Mouse (Mus musculus) intestine, postnatal 0 days (tissue): ENCODE results near the gene Gga2. TPM values are rescaled to one million over a fixed set of nuclear protein-coding genes. Genes with fewer than 3 reads are reported as not detected.

Experiments used
- ATAC-seq: fragments of 200-750 bp; cut with Nextera tagmentation; 2 replicates; pipeline ENCODE4 v1.8.0; 2017; ENCODE audit warnings: mild to moderate bottlenecking, moderate TSS enrichment, moderate library complexity
- H3K27ac ChIP-seq: fragments of 300-500 bp; sonication (generic); 2 replicates; pipeline ENCODE4 v1.5.1; 2014; ENCODE audit warnings: mild to moderate bottlenecking, low read depth, low read length, moderate library complexity
- H3K27me3 ChIP-seq: fragments of 300-500 bp; sonication (generic); replicated peaks from 2 replicates; pipeline ENCODE4 v1.6.1; 2014; ENCODE audit warnings: low read length, mixed read lengths; ENCODE audit not compliant: control insufficient read depth, insufficient read depth
- H3K36me3 ChIP-seq: fragments of 300-500 bp; sonication (generic); 2 replicates; pipeline ENCODE4 v1.6.1; 2014; ENCODE audit warnings: mild to moderate bottlenecking, moderate library complexity; ENCODE audit not compliant: control insufficient read depth, insufficient read depth
- H3K4me1 ChIP-seq: fragments of 300-500 bp; sonication (generic); replicated peaks from 2 replicates; pipeline ENCODE4 v1.6.1; 2014; ENCODE audit warnings: antibody characterized with exemption, low read length, mixed read lengths; ENCODE audit not compliant: control insufficient read depth, insufficient read depth
- H3K4me2 ChIP-seq: fragments of 300-500 bp; sonication (generic); replicated peaks from 2 replicates; pipeline ENCODE4 v1.6.1; 2014; ENCODE audit warnings: low read depth, mild to moderate bottlenecking, moderate library complexity
- H3K4me3 ChIP-seq: fragments of 300-500 bp; sonication (generic); 2 replicates; pipeline ENCODE4 v1.5.1; 2014; ENCODE audit warnings: low read depth, low read length
- H3K9ac ChIP-seq: fragments of 300-500 bp; sonication (generic); 2 replicates; pipeline ENCODE4 v1.6.1; 2014; ENCODE audit warnings: mild to moderate bottlenecking, low read depth, low read length
- H3K9me3 ChIP-seq: fragments of 300-500 bp; sonication (generic); 2 replicates; pipeline ENCODE4 v1.6.1; 2016; ENCODE audit warnings: mixed run types; ENCODE audit not compliant: control insufficient read depth
- CTCF ChIP-seq: sonication (generic); IDR thresholded peaks from 2 replicates; pipeline ENCODE4 v1.5.1; 2016; ENCODE audit warnings: low read depth, mild to moderate bottlenecking, control low read depth, antibody characterized with exemption, moderate library complexity
- WGBS: fragments of 180-500 bp; shearing (Covaris S2); extraction: QIAGEN DNeasy Blood & Tissue Kit; methylation state at CpG from one replicate; pipeline ENCODE4 v1.1.7; 2014; 5-methylcytosine and 5-hydroxymethylcytosine counted together
- polyA plus RNA-seq: library from polyadenylated mRNA; unstranded; fragments of >200 nt; fragmentation: Nextera tagmentation; extraction: Ambion mirVana; gene quantifications from 2 replicates; pipeline ENCODE4 v1.2.1, GENCODE M21; 2015

The Gga2 gene
- polyA plus RNA-seq, 1 experiment from 2014 or later: 59.9 TPM

GRCm38 (mm10) chr7:122015734-122016133 lies 5.3 kb downstream of the Gga2 start:
- 30% methylated on average over 10 of the region's 10 CpGs for WGBS
- no peak overlapping the region for H3K9ac ChIP-seq

GRCm38 (mm10) chr7:122015105-122015504 lies 5.9 kb downstream of the Gga2 start:
- peak; percentile 62 for TF ChIP-seq CTCF
- H3K27me3 ChIP-seq: no peaks in the 10 kb centered on the region
- no peaks in the 10 kb centered on the region for H3K9me3 ChIP-seq
- 18% methylated on average over 8 of the region's 8 CpGs for WGBS
- peak overlapping the region; percentile 79 for H3K27ac ChIP-seq
- peak; percentile 68 for ATAC-seq
- H3K4me1 ChIP-seq: no peaks in the 10 kb centered on the region
- peak overlapping the region; percentile 44 for H3K4me2 ChIP-seq
- H3K4me3 ChIP-seq: no peak overlapping the region
- H3K36me3 ChIP-seq: peaks cover 17% of the 10 kb centered on the region; the same call in 1 of the 2 replicates
- H3K9ac ChIP-seq: peak overlapping the region; percentile 7; the same call in 1 of the 2 replicates

More at GRCm38 (mm10) chr7:122015734-122016133, 5.3 kb downstream of the Gga2 start:
- Histone ChIP-seq H3K36me3 (0 out of 2 replicates have a peak, but pooled peaks cover 11% of the 10 kb centered on the region), H3K9me3 (no peaks in the 10 kb centered on the region), H3K4me1 (no peaks in the 10 kb centered on the region), H3K27ac (peak overlapping the region; percentile 79), H3K4me3 (no peak overlapping the region), H3K4me2 (peak overlapping the region; percentile 44; the same call in 1 of the 2 replicates), H3K27me3 (no peaks in the 10 kb centered on the region)
- no peak for ATAC-seq
- no peak for TF ChIP-seq CTCF

GRCm38 (mm10) chr7:122012949-122013348 lies 8.1 kb downstream of the Gga2 start:
- WGBS: 47% methylated on average over 10 of the region's 10 CpGs
- Histone ChIP-seq H3K36me3 (peaks cover 33% of the 10 kb centered on the region), H3K27me3 (no peaks in the 10 kb centered on the region), H3K9ac (no peak overlapping the region), H3K9me3 (no peaks in the 10 kb centered on the region), H3K4me3 (no peak overlapping the region), H3K4me1 (no peaks in the 10 kb centered on the region), H3K4me2 (no peak overlapping the region), H3K27ac (no peak overlapping the region)
- peak; percentile 41 for ATAC-seq
- TF ChIP-seq CTCF: no peak

GRCm38 (mm10) chr7:122012370-122012769 lies 8.7 kb downstream of the Gga2 start:
- Histone ChIP-seq H3K4me2 (no peak overlapping the region), H3K4me1 (no peaks in the 10 kb centered on the region), H3K9ac (no peak overlapping the region), H3K36me3 (peaks cover 39% of the 10 kb centered on the region), H3K27me3 (no peaks in the 10 kb centered on the region), H3K4me3 (no peak overlapping the region), H3K9me3 (no peaks in the 10 kb centered on the region), H3K27ac (peak overlapping the region; percentile 57)
- TF ChIP-seq CTCF: no peak
- WGBS: 93% methylated on average over 4 of the region's 4 CpGs
- no peak for ATAC-seq

- WGBS: 82% methylated on average over 8 of the region's 8 CpGs
- H3K4me3 ChIP-seq: no peak overlapping the region
- ATAC-seq: no peak
- no peaks in the 10 kb centered on the region for H3K4me1 ChIP-seq
- no peaks in the 10 kb centered on the region for H3K9me3 ChIP-seq
- peaks cover 64% of the 10 kb centered on the region for H3K36me3 ChIP-seq
- no peak overlapping the region for H3K9ac ChIP-seq
- H3K27ac ChIP-seq: no peak overlapping the region
- H3K4me2 ChIP-seq: no peak overlapping the region
- TF ChIP-seq CTCF: no peak
- H3K27me3 ChIP-seq: no peaks in the 10 kb centered on the region
These were observed 20.6 kb downstream of the Gga2 start for GRCm38 (mm10) chr7:122000396-122000795.

- Histone ChIP-seq H3K9ac (no peak overlapping the region), H3K4me3 (no peak overlapping the region), H3K27me3 (no peaks in the 10 kb centered on the region), H3K4me2 (no peak overlapping the region), H3K36me3 (peaks cover 67% of the 10 kb centered on the region), H3K9me3 (no peaks in the 10 kb centered on the region), H3K4me1 (no peaks in the 10 kb centered on the region), H3K27ac (no peak overlapping the region)
- WGBS: 86% methylated on average over 5 of the region's 5 CpGs
- no peak for ATAC-seq
- no peak for TF ChIP-seq CTCF
These were observed 25.1 kb downstream of the Gga2 start for GRCm38 (mm10) chr7:121995961-121996360.
